Mouse (Mus musculus) intestine, postnatal 0 days (tissue): ENCODE data around the gene Kcnj11. TPM values are rescaled to one million over a fixed set of nuclear protein-coding genes. Genes with fewer than 3 reads are reported as not detected.
A peak's percentile ranks its signal among the peaks of the same experiment; 100 is the strongest.

Experiments used
- ATAC-seq: fragments of 200-750 bp; cut with Nextera tagmentation; 2 replicates; pipeline ENCODE4 v1.8.0; 2017; ENCODE audit warnings: mild to moderate bottlenecking, moderate TSS enrichment, moderate library complexity
- H3K27ac ChIP-seq: fragments of 300-500 bp; sonication (generic); 2 replicates; pipeline ENCODE4 v1.5.1; 2014; ENCODE audit warnings: mild to moderate bottlenecking, low read depth, low read length, moderate library complexity
- H3K27me3 ChIP-seq: fragments of 300-500 bp; sonication (generic); replicated peaks from 2 replicates; pipeline ENCODE4 v1.6.1; 2014; ENCODE audit warnings: low read length, mixed read lengths; ENCODE audit not compliant: control insufficient read depth, insufficient read depth
- H3K36me3 ChIP-seq: fragments of 300-500 bp; sonication (generic); 2 replicates; pipeline ENCODE4 v1.6.1; 2014; ENCODE audit warnings: mild to moderate bottlenecking, moderate library complexity; ENCODE audit not compliant: control insufficient read depth, insufficient read depth
- H3K4me1 ChIP-seq: fragments of 300-500 bp; sonication (generic); replicated peaks from 2 replicates; pipeline ENCODE4 v1.6.1; 2014; ENCODE audit warnings: antibody characterized with exemption, low read length, mixed read lengths; ENCODE audit not compliant: control insufficient read depth, insufficient read depth
- H3K4me2 ChIP-seq: fragments of 300-500 bp; sonication (generic); replicated peaks from 2 replicates; pipeline ENCODE4 v1.6.1; 2014; ENCODE audit warnings: low read depth, mild to moderate bottlenecking, moderate library complexity
- H3K4me3 ChIP-seq: fragments of 300-500 bp; sonication (generic); 2 replicates; pipeline ENCODE4 v1.5.1; 2014; ENCODE audit warnings: low read depth, low read length
- H3K9ac ChIP-seq: fragments of 300-500 bp; sonication (generic); 2 replicates; pipeline ENCODE4 v1.6.1; 2014; ENCODE audit warnings: mild to moderate bottlenecking, low read depth, low read length
- H3K9me3 ChIP-seq: fragments of 300-500 bp; sonication (generic); 2 replicates; pipeline ENCODE4 v1.6.1; 2016; ENCODE audit warnings: mixed run types; ENCODE audit not compliant: control insufficient read depth
- CTCF ChIP-seq: sonication (generic); IDR thresholded peaks from 2 replicates; pipeline ENCODE4 v1.5.1; 2016; ENCODE audit warnings: low read depth, mild to moderate bottlenecking, control low read depth, antibody characterized with exemption, moderate library complexity
- WGBS: fragments of 180-500 bp; shearing (Covaris S2); extraction: QIAGEN DNeasy Blood & Tissue Kit; methylation state at CpG from one replicate; pipeline ENCODE4 v1.1.7; 2014; 5-methylcytosine and 5-hydroxymethylcytosine counted together
- polyA plus RNA-seq: library from polyadenylated mRNA; unstranded; fragments of >200 nt; fragmentation: Nextera tagmentation; extraction: Ambion mirVana; gene quantifications from 2 replicates; pipeline ENCODE4 v1.2.1, GENCODE M21; 2015

Gene Kcnj11
- polyA plus RNA-seq, 1 experiment from 2014 or later: 0.21 TPM

DNA sequence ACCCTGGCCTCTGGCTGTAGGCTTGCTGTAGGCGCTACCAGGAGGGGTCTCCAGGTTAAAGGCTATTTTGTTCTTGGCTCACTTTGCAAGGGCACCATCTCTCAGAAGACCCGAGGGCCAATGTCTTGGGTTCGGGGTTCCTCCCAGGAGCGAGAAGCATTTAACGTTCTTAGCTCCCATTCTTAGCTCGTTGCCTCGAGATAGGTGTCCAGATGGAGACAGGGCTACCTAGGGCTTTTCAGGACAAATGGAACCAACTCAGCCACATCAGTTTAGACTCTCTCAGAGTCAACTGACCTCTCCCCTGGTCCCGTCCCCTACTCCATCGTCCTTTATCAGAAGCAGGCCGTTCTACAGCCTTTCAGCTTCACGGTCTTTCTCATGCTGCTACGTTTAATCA lies 31.7 kb upstream of the Kcnj11 start:
- Histone ChIP-seq H3K9ac (no peak overlapping the region), H3K4me1 (no peaks in the 10 kb centered on the region), H3K9me3 (no peaks in the 10 kb centered on the region), H3K4me2 (no peak overlapping the region), H3K27ac (no peak overlapping the region), H3K27me3 (0 out of 2 replicates have a peak, but pooled peaks cover 3% of the 10 kb centered on the region), H3K36me3 (no peaks in the 10 kb centered on the region), H3K4me3 (no peak overlapping the region)
- no peak for ATAC-seq
- TF ChIP-seq CTCF: no peak
- WGBS: 88% methylated on average over 12 of the region's 12 CpGs

- Histone ChIP-seq H3K4me2 (no peak overlapping the region), H3K27ac (no peak overlapping the region), H3K9me3 (no peaks in the 10 kb centered on the region), H3K9ac (no peak overlapping the region), H3K4me3 (no peak overlapping the region), H3K4me1 (no peaks in the 10 kb centered on the region), H3K27me3 (0 out of 2 replicates have a peak, but pooled peaks cover 3% of the 10 kb centered on the region), H3K36me3 (no peaks in the 10 kb centered on the region)
- WGBS: 69% methylated on average over 8 of the region's 8 CpGs
- no peak for TF ChIP-seq CTCF
- no peak for ATAC-seq
Observed at GRCm38 (mm10) chr7:46131806-46132205, 31.2 kb upstream of the Kcnj11 start.

- H3K36me3 ChIP-seq: no peaks in the 10 kb centered on the region
- no peaks in the 10 kb centered on the region for H3K9me3 ChIP-seq
- no peak overlapping the region for H3K4me2 ChIP-seq
- no peak overlapping the region for H3K9ac ChIP-seq
- 0 out of 2 replicates have a peak, but pooled peaks cover 3% of the 10 kb centered on the region for H3K27me3 ChIP-seq
- H3K4me3 ChIP-seq: no peak overlapping the region
- ATAC-seq: peak; percentile 68
- TF ChIP-seq CTCF: no peak
- no peak overlapping the region for H3K27ac ChIP-seq
- no peaks in the 10 kb centered on the region for H3K4me1 ChIP-seq
- 34% methylated on average over 3 of the region's 3 CpGs for WGBS
Observed at GRCm38 (mm10) chr7:46131266-46131665, 30.7 kb upstream of the Kcnj11 start.

DNA sequence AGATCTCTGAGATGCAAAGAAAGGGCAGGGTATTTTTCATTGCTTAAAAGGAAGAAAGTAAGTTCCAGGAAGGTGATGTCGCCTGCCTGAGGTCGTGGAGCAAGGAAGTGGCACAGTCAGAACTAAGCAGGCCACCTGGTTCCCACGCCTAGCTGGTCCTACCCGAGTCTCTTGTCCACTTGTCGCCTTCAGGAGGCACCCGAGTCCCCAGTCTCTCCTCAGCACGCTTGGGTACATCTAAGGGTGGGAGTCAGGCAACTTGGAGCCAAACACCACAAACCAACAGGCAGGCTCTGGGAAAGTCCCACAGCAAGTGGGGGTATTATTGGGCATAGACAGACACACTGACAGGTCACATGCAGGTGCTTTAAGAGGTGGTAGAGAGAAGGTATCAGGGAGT lies 30.2 kb upstream of the Kcnj11 start:
- 47% methylated on average over 7 of the region's 7 CpGs for WGBS
- no peaks in the 10 kb centered on the region for H3K36me3 ChIP-seq
- no peak overlapping the region for H3K27ac ChIP-seq
- H3K4me3 ChIP-seq: no peak overlapping the region
- H3K27me3 ChIP-seq: 0 out of 2 replicates have a peak, but pooled peaks cover 3% of the 10 kb centered on the region
- H3K4me2 ChIP-seq: no peak overlapping the region
- no peaks in the 10 kb centered on the region for H3K9me3 ChIP-seq
- no peak overlapping the region for H3K9ac ChIP-seq
- no peaks in the 10 kb centered on the region for H3K4me1 ChIP-seq
- peak; percentile 21 for ATAC-seq
- no peak for TF ChIP-seq CTCF

- no peak overlapping the region for H3K4me2 ChIP-seq
- H3K9me3 ChIP-seq: no peaks in the 10 kb centered on the region
- no peak overlapping the region for H3K4me3 ChIP-seq
- TF ChIP-seq CTCF: no peak
- H3K27me3 ChIP-seq: 0 out of 2 replicates have a peak, but pooled peaks cover 3% of the 10 kb centered on the region
- H3K27ac ChIP-seq: no peak overlapping the region
- WGBS: 48% methylated on average over 7 of the region's 7 CpGs
- H3K4me1 ChIP-seq: no peaks in the 10 kb centered on the region
- no peaks in the 10 kb centered on the region for H3K36me3 ChIP-seq
- peak; percentile 46; the same call in 1 of the 2 replicates for ATAC-seq
- H3K9ac ChIP-seq: no peak overlapping the region
Observed at GRCm38 (mm10) chr7:46129463-46130179, 29.1 kb upstream of the Kcnj11 start.

- H3K4me2 ChIP-seq: no peak overlapping the region
- 31% methylated on average over 7 of the region's 7 CpGs for WGBS
- H3K9me3 ChIP-seq: no peaks in the 10 kb centered on the region
- no peak overlapping the region for H3K27ac ChIP-seq
- H3K4me3 ChIP-seq: no peak overlapping the region
- H3K4me1 ChIP-seq: no peaks in the 10 kb centered on the region
- no peak overlapping the region for H3K9ac ChIP-seq
- no peak for ATAC-seq
- no peak for TF ChIP-seq CTCF
- H3K27me3 ChIP-seq: no peaks in the 10 kb centered on the region
- no peaks in the 10 kb centered on the region for H3K36me3 ChIP-seq
Observed at GRCm38 (mm10) chr7:46128196-46128595, 27.6 kb upstream of the Kcnj11 start.
